Mouse (Mus musculus) thymus, postnatal 25 days (tissue): ENCODE results near the gene Hlx.

ENCODE experiments used
- DNase-seq: peaks from one replicate; pipeline ENCODE4 v3.0.0; 2022

The Hlx gene

GRCm38 (mm10) chr1:184732556-184733049 is at the start of gene Hlx:
Gene Hlx (minus strand): TSS chr1:184732619.
- peak; percentile 40 for DNase-seq

- no peak for DNase-seq
These were observed 49.7 kb upstream of the Hlx start for GRCm38 (mm10) chr1:184782161-184782513.

GRCm38 (mm10) chr1:184781286-184782160 is 49.1 kb upstream of the Hlx start:
- DNase-seq = no peak

GRCm38 (mm10) chr1:184778157-184778556 is 45.7 kb upstream of the Hlx start:
- no peak for DNase-seq

GRCm38 (mm10) chr1:184777061-184777795 is 44.8 kb upstream of the Hlx start:
- no peak for DNase-seq

GRCm38 (mm10) chr1:184775289-184775688 is 42.9 kb upstream of the Hlx start:
- DNase-seq = no peak

GRCm38 (mm10) chr1:184771891-184772249 is 39.5 kb upstream of the Hlx start:
- DNase-seq = no peak

- peak; percentile 69 for DNase-seq
These were observed 38.9 kb upstream of the Hlx start for GRCm38 (mm10) chr1:184771202-184771890.

GRCm38 (mm10) chr1:184763866-184764265 is 31.4 kb upstream of the Hlx start:
- no peak for DNase-seq

- DNase-seq = no peak
These were observed 30.5 kb upstream of the Hlx start for GRCm38 (mm10) chr1:184762941-184763340.

- DNase-seq = no peak
These were observed 29.6 kb upstream of the Hlx start for GRCm38 (mm10) chr1:184761988-184762387.

- DNase-seq = no peak
These were observed 20.3 kb upstream of the Hlx start for GRCm38 (mm10) chr1:184752671-184753070.

GRCm38 (mm10) chr1:184750114-184750664 is 17.8 kb upstream of the Hlx start:
- no peak for DNase-seq

- no peak for DNase-seq
These were observed 16.3 kb upstream of the Hlx start for GRCm38 (mm10) chr1:184748692-184749152.

GRCm38 (mm10) chr1:184737876-184738479 is 5.6 kb upstream of the Hlx start:
- peak; percentile 62 for DNase-seq

GRCm38 (mm10) chr1:184737228-184737627 is 4.8 kb upstream of the Hlx start:
- DNase-seq = no peak

GRCm38 (mm10) chr1:184736260-184736659 is 3.8 kb upstream of the Hlx start:
- no peak for DNase-seq

- no peak for DNase-seq
These were observed 2.8 kb upstream of the Hlx start for GRCm38 (mm10) chr1:184734991-184735920.

GRCm38 (mm10) chr1:184734067-184734830 is 1.8 kb upstream of the Hlx start:
- DNase-seq = peak; percentile 26

GRCm38 (mm10) chr1:184733300-184734066 is 1.1 kb upstream of the Hlx start:
- DNase-seq = peak; percentile 33
